Mouse (Mus musculus) left cerebral cortex, postnatal 4 days (tissue): ENCODE measurements at regions not wholly inside any gene's neighbourhood (a gene's known extent, or its start where the extent isn't known, plus 50 kb on each side); places are given as distances from the start of the nearest gene placed in this dataset.

ENCODE experiments used
- DNase-seq: peaks from one replicate; pipeline ENCODE4 v3.0.0-alpha.2; 2022
- intact Hi-C: fragments of 180-260 bp; cut with DNase I; formaldehyde crosslinking; loops from one replicate; pipeline ENCODE4 v1.15.1; 2025

DNA sequence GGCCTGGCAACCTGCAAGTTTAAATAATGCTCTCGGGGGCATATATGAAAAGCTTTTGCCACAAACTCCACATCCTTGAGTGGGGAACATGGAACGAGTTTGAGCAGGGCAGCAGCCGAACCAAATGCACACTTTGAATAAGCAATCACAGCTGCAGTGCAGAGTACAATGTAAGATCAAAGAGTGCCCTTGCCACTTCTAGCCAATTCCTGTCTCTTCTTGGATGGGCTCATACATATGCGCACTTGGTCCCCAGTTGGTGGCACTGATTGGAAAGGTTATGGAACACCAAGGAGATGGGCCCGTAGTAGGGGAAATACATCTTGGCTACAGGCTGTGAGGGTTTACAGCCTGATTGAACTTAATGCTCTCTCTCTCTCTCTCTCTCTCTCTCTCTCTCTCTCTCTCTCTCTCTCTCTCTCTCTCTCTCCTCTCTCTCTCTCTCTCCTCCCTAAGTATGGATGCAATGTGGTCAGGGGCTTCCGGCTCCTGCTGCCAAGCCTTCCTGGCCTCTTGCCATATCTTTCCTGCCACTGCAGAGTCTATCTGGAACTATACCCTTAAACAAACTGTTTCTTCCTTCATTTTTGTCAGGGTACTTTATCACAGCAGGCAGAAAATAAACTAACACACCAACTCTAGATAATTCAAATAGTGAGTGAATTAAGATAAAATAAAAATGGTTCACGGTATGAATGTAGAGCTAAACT lies 88.6 kb upstream of the Mbnl3 start:
- intact Hi-C loops, result no loop called here
- peak; percentile 11 for DNase-seq

DNA sequence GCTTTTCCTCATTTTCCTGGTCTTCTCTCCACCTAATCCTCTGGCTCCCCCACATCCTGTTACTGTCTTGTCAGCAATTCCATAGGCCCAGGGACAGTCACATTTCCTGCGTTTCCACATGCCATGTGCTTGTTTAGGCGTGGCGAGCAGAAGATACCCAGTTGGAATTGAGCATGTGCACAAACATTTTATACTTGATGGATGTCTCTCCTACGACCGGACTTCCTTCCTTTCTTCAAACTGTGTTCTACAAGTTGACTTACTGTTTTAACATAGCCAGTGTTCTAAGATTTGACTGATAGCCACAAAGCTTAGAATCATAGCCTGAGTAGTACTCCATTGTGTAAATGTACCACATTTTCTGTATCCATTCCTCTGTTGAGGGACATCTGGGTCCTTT lies 86.0 kb upstream of the Mbnl3 start:
- DNase-seq, result no peak
- intact Hi-C loops, result no loop called here

DNA sequence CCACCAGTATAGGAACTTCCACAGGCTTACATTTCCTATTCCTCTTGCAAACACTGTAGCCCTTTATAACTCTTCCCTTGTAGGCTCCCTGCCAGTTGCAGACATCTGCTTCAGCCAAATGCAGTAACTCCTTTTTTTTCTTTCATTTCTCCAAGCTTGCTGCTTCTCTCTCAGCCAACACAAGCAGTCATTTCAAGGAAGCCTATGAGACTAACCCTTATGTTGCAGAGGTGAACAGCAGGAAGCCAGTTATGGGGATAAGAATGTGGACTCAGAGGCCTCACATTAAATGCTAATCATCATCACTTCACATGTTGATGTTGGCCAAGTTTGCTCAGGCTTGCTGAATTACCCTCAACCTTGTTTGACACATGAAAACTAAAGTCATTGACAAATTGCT lies 71.9 kb upstream of the Mbnl3 start:
- intact Hi-C loops, result no loop called here
- peak; percentile 3 for DNase-seq

DNA sequence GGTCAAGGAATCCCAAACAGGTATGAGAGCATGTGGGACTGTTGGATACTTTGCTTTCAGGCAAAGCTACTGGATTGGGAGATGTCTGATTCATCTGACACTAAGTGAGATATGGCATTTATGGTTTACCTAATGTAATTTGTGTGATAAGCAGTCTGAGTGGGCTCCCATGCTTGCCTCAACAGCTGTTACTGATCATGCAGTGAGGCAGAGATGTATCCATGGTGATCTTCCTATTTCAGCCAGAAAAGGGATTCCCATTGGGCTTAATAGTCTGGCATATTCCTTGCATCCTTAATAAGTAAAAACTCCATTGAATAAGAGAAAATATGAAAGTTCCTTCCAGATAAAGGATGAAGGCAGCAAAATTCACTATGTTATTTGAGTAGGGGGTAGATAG lies 58.4 kb upstream of the Mbnl3 start:
- intact Hi-C loops, result no loop called here
- DNase-seq, result no peak
